Mouse (Mus musculus) liver, embryonic 11.5 days (tissue): ENCODE measurements around the gene 2310022B05Rik. TPM values are rescaled to one million over a fixed set of nuclear protein-coding genes. Genes with fewer than 3 reads are reported as not detected.

ENCODE experiments used
- ATAC-seq: fragments of 200-750 bp; cut with Nextera tagmentation; replicated peaks from 2 replicates; pipeline ENCODE4 v1.8.0; 2017; ENCODE audit warnings: moderate number of reproducible peaks, mild to moderate bottlenecking, moderate TSS enrichment, moderate library complexity; ENCODE audit not compliant: low FRiP score
- DNase-seq: peaks from one replicate; pipeline ENCODE4 v3.0.0-alpha.2; 2017; ENCODE audit warnings: low spot score
- H3K27ac ChIP-seq: fragments of 300-500 bp; sonication (generic); 2 replicates; pipeline ENCODE4 v1.5.1; 2014; ENCODE audit warnings: mild to moderate bottlenecking, low read depth, low read length, control low read depth
- H3K27me3 ChIP-seq: fragments of 300-500 bp; sonication (generic); replicated peaks from 2 replicates; pipeline ENCODE4 v1.6.1; 2014; ENCODE audit warnings: low read length, mixed read lengths; ENCODE audit not compliant: control insufficient read depth, insufficient read depth
- H3K36me3 ChIP-seq: fragments of 300-500 bp; sonication (generic); 2 replicates; pipeline ENCODE4 v1.6.1; 2014; ENCODE audit warnings: mild to moderate bottlenecking, low read length, moderate library complexity, mixed read lengths; ENCODE audit not compliant: control insufficient read depth, insufficient read depth
- H3K4me1 ChIP-seq: fragments of 300-500 bp; sonication (generic); replicated peaks from 2 replicates; pipeline ENCODE4 v1.6.1; 2014; ENCODE audit warnings: low read length, mixed read lengths; ENCODE audit not compliant: control insufficient read depth, insufficient read depth
- H3K4me2 ChIP-seq: fragments of 300-500 bp; sonication (generic); 2 replicates; pipeline ENCODE4 v1.6.1; 2014; ENCODE audit warnings: mild to moderate bottlenecking, control low read depth, moderate library complexity
- H3K4me3 ChIP-seq: fragments of 300-500 bp; sonication (generic); 2 replicates; pipeline ENCODE4 v1.5.1; 2014; ENCODE audit warnings: low read depth, low read length, control low read depth
- H3K9ac ChIP-seq: fragments of 300-500 bp; sonication (generic); 2 replicates; pipeline ENCODE4 v1.6.1; 2014; ENCODE audit warnings: low read depth, low read length, control low read depth
- H3K9me3 ChIP-seq: fragments of 300-500 bp; sonication (generic); 2 replicates; pipeline ENCODE4 v1.6.1; 2016; ENCODE audit warnings: low read length, inconsistent platforms, mixed read lengths; ENCODE audit not compliant: control insufficient read depth
- WGBS: fragments of 180-500 bp; shearing (Covaris S2); extraction: QIAGEN DNeasy Blood & Tissue Kit; methylation state at CpG from one replicate; pipeline ENCODE4 v1.1.7; 2014; 5-methylcytosine and 5-hydroxymethylcytosine counted together
- polyA plus RNA-seq: library from polyadenylated mRNA; unstranded; fragments of >200 nt; fragmentation: Nextera tagmentation; extraction: Ambion mirVana; gene quantifications from 2 replicates; pipeline ENCODE4 v1.2.1, GENCODE M21; 2014

2310022B05Rik gene
- 16.3 and 17.5 TPM in 2 replicates for polyA plus RNA-seq

GRCm38 (mm10) chr8:124663112-124663873 is at the start of gene 2310022B05Rik:
Gene 2310022B05Rik (minus strand): TSS chr8:124663369.
- H3K4me1 ChIP-seq: peaks cover 30% of the 10 kb centered on the region

GRCm38 (mm10) chr8:124705823-124706222 is 42.7 kb upstream of the 2310022B05Rik start:
- no peak overlapping the region for H3K27ac ChIP-seq
- WGBS: 95% methylated on average over 8 of the region's 8 CpGs
- H3K9ac ChIP-seq: no peak overlapping the region
- no peak overlapping the region for H3K4me2 ChIP-seq
- no peak overlapping the region for H3K4me3 ChIP-seq
- peaks cover 8% of the 10 kb centered on the region; the same call in 1 of the 2 replicates for H3K36me3 ChIP-seq
- H3K27me3 ChIP-seq: no peaks in the 10 kb centered on the region
- no peaks in the 10 kb centered on the region for H3K9me3 ChIP-seq
- ATAC-seq (no peak), DNase-seq (no peak)
- H3K4me1 ChIP-seq: no peaks in the 10 kb centered on the region

More at GRCm38 (mm10) chr8:124663112-124663873, at the start of gene 2310022B05Rik:
- ATAC-seq: peak; percentile 83
- H3K9me3 ChIP-seq: no peaks in the 10 kb centered on the region
- H3K9ac ChIP-seq: peak within 1 kb of the TSS; percentile 80
- no peaks in the 10 kb centered on the region for H3K27me3 ChIP-seq
- peak; percentile 92 for DNase-seq
- WGBS: 3% methylated on average over 67 of the region's 69 CpGs
- peak within 1 kb of the TSS; percentile 65; the same call in 1 of the 2 replicates for H3K27ac ChIP-seq
- peak within 1 kb of the TSS; percentile 74 for H3K4me2 ChIP-seq
- H3K4me3 ChIP-seq: peak within 1 kb of the TSS; percentile 81
- no peaks in the 10 kb centered on the region for H3K36me3 ChIP-seq

GRCm38 (mm10) chr8:124704376-124704775 is 41.2 kb upstream of the 2310022B05Rik start:
- Histone ChIP-seq H3K9ac (no peak overlapping the region), H3K4me2 (no peak overlapping the region), H3K36me3 (peaks cover 8% of the 10 kb centered on the region; the same call in 1 of the 2 replicates), H3K27ac (no peak overlapping the region), H3K4me3 (no peak overlapping the region), H3K27me3 (no peaks in the 10 kb centered on the region), H3K9me3 (no peaks in the 10 kb centered on the region), H3K4me1 (no peaks in the 10 kb centered on the region)
- WGBS: 83% methylated on average over 4 of the region's 4 CpGs
- no peak for DNase-seq
- ATAC-seq: no peak

- DNase-seq: no peak
- no peaks in the 10 kb centered on the region for H3K9me3 ChIP-seq
- no peak overlapping the region for H3K4me2 ChIP-seq
- H3K27ac ChIP-seq: no peak overlapping the region
- ATAC-seq: no peak
- H3K9ac ChIP-seq: no peak overlapping the region
- 70% methylated on average over 4 of the region's 4 CpGs for WGBS
- H3K4me3 ChIP-seq: no peak overlapping the region
- no peaks in the 10 kb centered on the region for H3K4me1 ChIP-seq
- H3K36me3 ChIP-seq: peaks cover 7% of the 10 kb centered on the region; the same call in 1 of the 2 replicates
- no peaks in the 10 kb centered on the region for H3K27me3 ChIP-seq
These were observed 40.4 kb upstream of the 2310022B05Rik start for GRCm38 (mm10) chr8:124703526-124703925.

- H3K36me3 ChIP-seq: peaks cover 4% of the 10 kb centered on the region; the same call in 1 of the 2 replicates
- no peak for DNase-seq
- no peak overlapping the region for H3K9ac ChIP-seq
- H3K4me3 ChIP-seq: no peak overlapping the region
- H3K27ac ChIP-seq: no peak overlapping the region
- ATAC-seq: no peak
- H3K4me2 ChIP-seq: no peak overlapping the region
- H3K9me3 ChIP-seq: no peaks in the 10 kb centered on the region
- whole genome bisulfite sequencing: 87% methylated on average over 3 of the region's 3 CpGs
- no peaks in the 10 kb centered on the region for H3K4me1 ChIP-seq
- H3K27me3 ChIP-seq: no peaks in the 10 kb centered on the region
These were observed 39.0 kb upstream of the 2310022B05Rik start for GRCm38 (mm10) chr8:124702183-124702582.

DNA sequence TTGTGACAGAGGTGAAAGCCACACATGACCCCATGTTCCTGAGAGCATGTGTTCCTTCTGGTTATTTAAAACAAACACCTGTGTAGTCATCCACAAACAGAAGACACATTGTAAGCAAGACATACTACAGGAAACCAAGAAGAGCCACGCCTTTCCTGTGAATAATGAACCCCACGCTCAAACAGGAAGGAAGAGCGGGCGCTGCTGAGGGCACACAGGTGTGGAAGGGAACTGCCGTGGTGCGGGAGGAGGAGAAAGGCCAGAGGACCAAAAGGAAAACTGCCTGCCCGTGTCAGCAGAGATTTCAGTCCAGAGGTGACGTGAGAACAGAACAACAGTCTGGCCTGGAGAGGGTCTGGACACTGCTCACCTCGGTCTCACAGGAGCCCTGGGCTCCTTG is 37.9 kb upstream of the 2310022B05Rik start:
- Histone ChIP-seq H3K36me3 (peaks cover 4% of the 10 kb centered on the region; the same call in 1 of the 2 replicates), H3K27me3 (no peaks in the 10 kb centered on the region), H3K4me3 (no peak overlapping the region), H3K4me1 (no peaks in the 10 kb centered on the region), H3K9me3 (no peaks in the 10 kb centered on the region), H3K27ac (no peak overlapping the region), H3K4me2 (no peak overlapping the region), H3K9ac (no peak overlapping the region)
- ATAC-seq (no peak), DNase-seq (no peak)
- 64% methylated on average over 9 of the region's 9 CpGs for WGBS

DNA sequence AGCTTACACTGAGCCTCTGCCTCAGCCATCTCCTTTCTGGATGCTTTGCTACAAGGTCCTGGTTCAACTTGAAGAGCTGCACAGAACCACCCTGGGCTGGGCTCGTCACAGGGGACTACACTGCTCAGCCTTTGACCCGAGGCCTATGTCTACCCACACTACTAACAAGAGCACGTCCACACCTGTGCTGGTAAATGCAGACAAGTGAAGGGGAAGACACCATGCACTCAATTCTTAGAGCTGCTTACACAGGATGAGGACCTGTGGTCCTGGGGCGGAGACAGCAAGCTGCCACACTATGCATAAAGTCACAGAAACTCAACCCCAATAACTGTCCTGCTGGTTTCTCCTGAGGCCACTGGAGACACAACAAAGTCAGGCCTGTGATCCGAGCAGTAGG is 37.1 kb upstream of the 2310022B05Rik start:
- Histone ChIP-seq H3K27ac (no peak overlapping the region), H3K9ac (no peak overlapping the region), H3K4me1 (no peaks in the 10 kb centered on the region), H3K36me3 (peaks cover 4% of the 10 kb centered on the region; the same call in 1 of the 2 replicates), H3K4me3 (no peak overlapping the region), H3K4me2 (no peak overlapping the region), H3K27me3 (no peaks in the 10 kb centered on the region), H3K9me3 (no peaks in the 10 kb centered on the region)
- ATAC-seq (no peak), DNase-seq (no peak)
- 90% methylated on average over 5 of the region's 5 CpGs for WGBS

DNA sequence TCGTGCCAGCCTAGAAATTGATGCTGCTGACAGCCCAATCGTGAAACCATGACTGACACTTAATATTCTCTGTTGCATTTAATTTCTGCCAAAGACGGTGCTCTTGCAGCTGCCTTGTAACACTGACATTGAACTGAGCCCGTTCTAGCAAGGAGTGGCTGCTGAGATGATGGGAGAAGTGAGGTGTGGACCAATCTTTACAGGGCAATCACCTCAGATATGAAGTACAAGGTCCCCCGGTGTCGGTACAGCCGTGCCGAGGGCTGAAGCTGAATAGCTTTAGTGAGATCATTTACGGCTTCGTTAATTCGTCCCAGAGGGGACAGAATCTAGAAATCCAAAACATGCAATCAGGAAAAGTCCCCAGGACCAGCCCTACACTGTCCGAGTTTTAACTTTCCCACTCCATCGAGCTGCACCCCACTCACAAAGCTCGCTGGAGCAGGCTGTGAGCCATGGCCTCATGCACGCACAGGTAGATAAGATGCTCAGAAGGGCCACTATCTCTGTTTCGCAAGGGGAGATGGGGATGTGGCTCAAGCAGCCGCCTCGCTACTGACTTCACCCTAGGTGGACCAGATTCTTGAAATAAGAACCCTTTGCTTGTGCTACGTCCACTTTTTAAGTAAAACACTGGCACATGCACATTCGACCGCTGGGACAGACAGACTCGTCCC is 32.4 kb upstream of the 2310022B05Rik start:
- H3K4me2 ChIP-seq: no peak overlapping the region
- H3K36me3 ChIP-seq: peaks cover 9% of the 10 kb centered on the region; the same call in 1 of the 2 replicates
- no peaks in the 10 kb centered on the region for H3K9me3 ChIP-seq
- no peaks in the 10 kb centered on the region for H3K4me1 ChIP-seq
- no peaks in the 10 kb centered on the region for H3K27me3 ChIP-seq
- no peak overlapping the region for H3K27ac ChIP-seq
- ATAC-seq (no peak), DNase-seq (no peak)
- H3K4me3 ChIP-seq: no peak overlapping the region
- no peak overlapping the region for H3K9ac ChIP-seq
- 92% methylated on average over 22 of the region's 22 CpGs for WGBS
